Mouse (Mus musculus): ENCODE measurements around the gene Wdr34. TPM values are rescaled to one million over a fixed set of nuclear protein-coding genes. Genes with fewer than 3 reads are reported as not detected.
A peak's percentile ranks its signal among the peaks of the same experiment; 100 is the strongest.

Wdr34 gene
- total RNA-seq (2021): 10 to 100 TPM in 1 of 2 experiments, 1 to 10 TPM in 1; 9.1 to 11.6 TPM

GRCm38 (mm10) chr2:30048699-30049388, at the start of gene Wdr34:
TSS of gene Wdr34 (minus strand) at chr2:30048881.
- intact Hi-C loops (cut with DNase I): loop anchor here (2.0 kb wide), 1 partner anchor 14 kb away; no protein-coding TSS in a partner anchor
- DNase-seq: peak; percentile 98 to 99

- intact Hi-C loops (cut with DNase I): loop anchor here (1.0 kb wide), 2 partner anchors 19 to 54 kb away; partner anchors contain the start of gene Pkn3
Measured at GRCm38 (mm10) chr2:30095882-30096527, 47.3 kb upstream of the Wdr34 start.

DNA sequence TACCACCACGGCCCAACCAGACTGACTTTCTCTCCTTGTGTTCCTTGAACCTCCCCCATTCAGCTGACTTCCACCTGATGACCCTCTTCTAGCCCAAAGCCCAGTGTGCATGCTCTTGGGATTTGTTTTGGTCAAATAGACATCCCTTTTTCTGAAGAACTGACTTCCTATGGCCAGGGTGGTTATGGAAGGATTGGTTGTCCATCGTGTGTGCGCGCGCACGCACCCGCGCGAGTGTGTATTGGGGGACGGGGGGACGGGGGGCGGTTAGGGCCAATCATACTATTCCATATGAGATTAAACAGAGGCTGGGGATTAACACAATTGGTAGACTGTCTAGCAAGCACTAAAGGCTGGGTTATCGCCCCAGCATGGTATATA, 45.5 kb upstream of the Wdr34 start:
- DNase-seq: no peak
- intact Hi-C loops (cut with DNase I): no loop called here

More at GRCm38 (mm10) chr2:30095882-30096527, 47.3 kb upstream of the Wdr34 start:
- peak; percentile 61 to 69 for DNase-seq

GRCm38 (mm10) chr2:30093471-30094207, 45.0 kb upstream of the Wdr34 start, which contains the start of gene Zdhhc12:
TSS of gene Zdhhc12 (minus strand) at chr2:30093648.
- DNase-seq: peak; percentile 91 to 95
- intact Hi-C loops (cut with DNase I): loop anchor here (2.0 kb wide), 1 partner anchor 15 kb away; no protein-coding TSS in a partner anchor

DNA sequence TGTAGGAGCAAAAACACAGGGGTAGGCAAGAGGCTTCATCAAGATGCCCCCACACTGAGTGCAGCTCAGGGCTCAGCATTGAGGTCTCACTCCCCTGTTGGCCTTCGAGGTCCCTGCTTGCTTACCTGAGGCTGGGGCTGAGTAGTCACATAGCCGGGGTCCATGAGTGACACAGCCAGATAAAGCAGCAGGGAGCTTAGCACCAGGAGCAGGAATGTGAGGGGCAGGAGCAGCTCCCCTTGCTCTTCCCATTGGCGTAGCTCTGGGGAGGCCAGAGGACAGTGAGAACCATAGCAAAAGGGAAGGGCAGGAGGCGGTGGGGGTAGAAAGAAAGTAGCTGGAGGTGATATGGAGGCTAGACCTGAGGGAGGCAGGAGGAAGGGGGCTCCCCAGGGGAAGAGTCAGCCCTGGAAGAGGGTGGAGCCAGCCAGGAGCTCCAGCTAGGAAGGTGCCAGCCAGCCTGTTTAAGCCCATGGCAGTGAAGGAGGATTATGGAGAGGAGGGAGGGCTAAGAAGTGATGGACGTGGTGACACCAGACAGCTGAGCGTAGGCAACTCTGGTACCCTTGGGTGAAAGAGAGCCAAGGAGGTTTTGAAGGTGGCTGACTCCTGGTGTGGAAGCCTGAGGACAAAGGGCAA, 43.7 kb upstream of the Wdr34 start:
- intact Hi-C loops (cut with DNase I): loop anchor here (2.0 kb wide), 1 partner anchor 14 kb away; no protein-coding TSS in a partner anchor
- DNase-seq: no peak

- DNase-seq: no peak
- intact Hi-C loops (cut with DNase I): no loop called here
Measured at GRCm38 (mm10) chr2:30091521-30091920, 42.8 kb upstream of the Wdr34 start.

- intact Hi-C loops (cut with DNase I): no loop called here
- no peak for DNase-seq
Measured at GRCm38 (mm10) chr2:30087310-30087709, 38.6 kb upstream of the Wdr34 start.

DNA sequence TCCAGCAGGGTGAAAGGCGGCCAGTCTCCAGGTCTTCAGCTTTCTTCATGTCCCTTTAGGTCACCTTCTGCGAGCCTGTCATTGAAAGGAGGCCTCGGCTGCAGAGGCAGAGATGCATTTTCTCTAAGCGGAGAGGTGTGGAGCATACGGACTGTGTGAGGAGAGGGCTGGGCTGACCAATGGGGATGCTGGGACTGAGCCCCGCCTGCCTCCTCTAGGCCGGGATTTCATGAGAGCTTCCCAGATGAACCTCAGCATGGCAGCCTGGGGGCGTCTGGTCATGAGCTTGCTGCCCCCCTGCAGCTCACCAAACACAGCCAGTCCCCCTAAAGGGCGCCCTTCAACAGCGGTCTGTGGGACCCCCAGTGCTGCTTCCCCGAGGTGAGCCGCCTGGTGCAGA, 36.0 kb upstream of the Wdr34 start:
- intact Hi-C loops (cut with DNase I): no loop called here
- DNase-seq: no peak

- intact Hi-C loops (cut with DNase I): no loop called here
- no peak for DNase-seq
Measured at GRCm38 (mm10) chr2:30084113-30084512, 35.4 kb upstream of the Wdr34 start.

- no peak for DNase-seq
- intact Hi-C loops (cut with DNase I): no loop called here
Measured at GRCm38 (mm10) chr2:30080181-30080800, 31.6 kb upstream of the Wdr34 start.

GRCm38 (mm10) chr2:30078760-30079159, 30.1 kb upstream of the Wdr34 start:
- DNase-seq: no peak
- intact Hi-C loops (cut with DNase I): loop anchor here (2.0 to 5.0 kb wide), 3 partner anchors 14 to 84 kb away; partner anchors contain the start of gene Zdhhc12

DNA sequence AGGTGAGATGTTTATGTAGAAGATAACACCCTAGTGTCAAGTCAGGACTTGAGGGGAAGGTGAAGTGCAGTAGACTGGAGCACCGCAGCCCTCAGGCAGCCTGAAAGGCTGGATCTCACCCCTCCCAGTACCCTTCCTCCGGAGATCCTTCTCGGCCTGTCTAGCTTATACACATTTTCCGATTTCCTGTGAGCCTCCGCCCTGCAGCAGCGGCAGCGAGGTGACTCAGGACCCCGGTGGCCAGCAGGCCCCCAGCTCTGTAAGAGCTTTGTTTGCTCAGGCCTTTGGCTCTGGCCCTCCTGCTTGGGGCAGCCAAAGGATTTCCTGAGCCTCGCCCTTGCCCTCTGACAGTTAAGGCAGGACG, 29.6 kb upstream of the Wdr34 start:
- peak; percentile 53 to 57 for DNase-seq
- intact Hi-C loops (cut with DNase I): loop anchor here (2.0 to 5.0 kb wide), 3 partner anchors 14 to 84 kb away; partner anchors contain the start of gene Zdhhc12

DNA sequence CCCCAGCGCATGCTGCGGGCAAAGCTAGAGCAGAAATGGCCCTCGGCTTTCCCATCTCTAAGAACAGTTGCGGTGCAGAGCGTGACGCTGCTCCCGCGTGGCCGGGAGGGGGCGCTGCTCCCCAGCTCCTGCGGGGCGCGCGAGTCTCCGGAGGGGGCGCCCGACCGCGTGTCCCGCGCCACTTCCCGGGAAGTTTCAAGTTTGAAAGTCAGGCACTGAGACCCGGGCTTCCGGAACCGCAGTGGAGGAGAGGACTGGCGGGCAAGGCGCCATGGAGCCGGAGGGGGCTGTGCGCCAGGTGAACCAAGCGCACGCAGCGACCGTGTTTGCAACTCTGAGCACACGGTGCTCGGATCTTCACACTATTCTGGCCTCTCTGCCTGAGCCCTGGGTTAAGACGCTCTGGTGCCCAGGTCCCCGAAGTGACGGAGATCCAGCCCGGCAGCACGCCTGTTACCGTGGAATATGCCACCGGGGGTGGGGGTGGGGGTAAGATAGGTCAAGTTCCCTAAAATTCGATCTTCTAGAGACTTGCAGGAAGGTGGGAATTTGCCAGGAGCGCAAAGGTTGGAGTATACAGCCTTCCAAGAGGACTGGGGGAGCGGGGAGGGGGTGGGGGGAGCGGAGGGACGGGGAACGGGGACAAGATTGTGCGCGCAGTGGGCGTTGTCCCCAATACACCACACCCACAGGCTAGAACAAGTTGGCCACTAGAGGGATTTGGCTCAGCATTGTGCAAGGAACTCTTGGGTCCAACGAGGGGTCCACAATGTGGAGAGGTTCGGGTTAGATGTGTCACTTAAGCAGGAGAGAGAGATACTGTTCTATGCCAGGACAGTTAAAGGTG, 29.0 kb upstream of the Wdr34 start, which contains the start of gene Pkn3:
Gene Pkn3, plus strand, starts transcription at position 183 of the 847 bp plus-strand sequence.
- peak; percentile 90 to 93 for DNase-seq
- intact Hi-C loops (cut with DNase I): loop anchor here (1.0 to 5.0 kb wide), 4 partner anchors 15 to 85 kb away; partner anchors contain the start of gene Zdhhc12

- no peak for DNase-seq
- intact Hi-C loops (cut with DNase I): loop anchor here (1.0 to 5.0 kb wide), 3 partner anchors 19 to 85 kb away; no protein-coding TSS in a partner anchor
Measured at GRCm38 (mm10) chr2:30076959-30077358, 28.3 kb upstream of the Wdr34 start.

GRCm38 (mm10) chr2:30076439-30076838, 27.8 kb upstream of the Wdr34 start:
- no peak for DNase-seq
- intact Hi-C loops (cut with DNase I): loop anchor here (5.0 kb wide), 2 partner anchors 34 to 86 kb away; no protein-coding TSS in a partner anchor

GRCm38 (mm10) chr2:30075625-30076024, 26.9 kb upstream of the Wdr34 start:
- DNase-seq: no peak
- intact Hi-C loops (cut with DNase I): loop anchor here (5.0 kb wide), 2 partner anchors 33 to 87 kb away; no protein-coding TSS in a partner anchor

DNA sequence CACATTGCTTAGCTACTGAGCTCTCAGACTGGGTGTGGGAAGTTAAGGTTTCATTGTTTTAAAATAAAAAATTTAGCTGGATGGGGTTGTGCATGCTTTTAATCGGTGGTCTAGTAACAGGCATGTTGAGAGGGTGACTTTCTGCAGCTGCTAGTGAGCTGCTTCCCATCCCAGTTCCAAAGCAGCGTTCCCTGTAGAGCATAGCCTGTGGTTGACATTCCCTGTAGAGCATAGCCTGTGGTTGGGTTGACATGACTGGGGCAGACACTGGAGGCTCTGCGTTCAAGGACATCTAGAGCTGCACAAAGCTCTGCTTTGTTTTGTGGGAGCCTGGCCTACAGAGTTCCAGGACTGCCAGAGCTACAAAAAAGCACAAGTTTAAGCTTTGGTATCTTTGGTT, 24.6 kb upstream of the Wdr34 start:
- DNase-seq: no peak
- intact Hi-C loops (cut with DNase I): no loop called here

DNA sequence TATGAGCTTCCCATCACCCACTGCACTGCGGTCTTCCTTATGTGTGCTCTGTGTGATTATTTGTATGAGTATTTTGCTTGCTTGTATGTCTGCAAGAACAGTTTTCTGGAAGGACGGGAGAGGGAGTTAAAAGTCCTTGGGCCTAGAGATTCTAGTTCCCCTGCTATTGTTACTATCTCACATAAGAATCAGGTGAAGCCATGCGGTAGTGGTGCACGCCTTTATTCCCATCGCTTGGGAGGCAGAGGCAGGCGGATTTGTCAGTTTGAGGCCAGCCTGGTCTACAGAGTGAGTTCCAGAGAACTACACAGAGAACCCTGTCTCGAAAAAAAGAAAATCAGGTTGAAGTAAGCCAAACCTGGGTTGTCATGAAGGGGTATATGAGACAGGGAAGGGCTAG, 24.2 kb upstream of the Wdr34 start:
- DNase-seq: no peak
- intact Hi-C loops (cut with DNase I): no loop called here

DNA sequence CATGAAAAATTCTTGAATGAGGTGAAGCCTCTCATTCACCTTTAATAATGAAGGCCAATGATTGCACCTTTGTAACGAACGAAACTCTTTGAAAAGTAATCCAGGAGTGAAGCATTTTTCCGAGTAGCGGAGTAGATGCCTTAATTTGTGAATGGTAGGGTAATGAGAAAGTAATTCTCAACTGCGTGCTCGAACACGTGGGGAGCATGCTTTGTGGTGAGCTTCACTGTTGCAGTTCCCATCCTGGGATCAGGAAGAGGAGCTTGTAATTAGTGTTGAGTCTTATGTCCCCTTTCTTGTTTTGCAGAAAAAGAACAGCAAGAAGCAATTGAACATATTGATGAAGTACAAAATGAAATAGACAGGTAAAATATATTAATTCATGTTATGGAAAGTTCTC, 19.3 kb upstream of the Wdr34 start:
- intact Hi-C loops (cut with DNase I): no loop called here
- DNase-seq: no peak

Data from heart, postnatal 10 days (tissue).